Mouse (Mus musculus): ENCODE data around the gene Zfp207. TPM values are rescaled to one million over a fixed set of nuclear protein-coding genes. Genes with fewer than 3 reads are reported as not detected.

The Zfp207 gene
- total and polyA plus RNA-seq, 2 experiments from 2014 or later = 114 to 196 TPM

DNA sequence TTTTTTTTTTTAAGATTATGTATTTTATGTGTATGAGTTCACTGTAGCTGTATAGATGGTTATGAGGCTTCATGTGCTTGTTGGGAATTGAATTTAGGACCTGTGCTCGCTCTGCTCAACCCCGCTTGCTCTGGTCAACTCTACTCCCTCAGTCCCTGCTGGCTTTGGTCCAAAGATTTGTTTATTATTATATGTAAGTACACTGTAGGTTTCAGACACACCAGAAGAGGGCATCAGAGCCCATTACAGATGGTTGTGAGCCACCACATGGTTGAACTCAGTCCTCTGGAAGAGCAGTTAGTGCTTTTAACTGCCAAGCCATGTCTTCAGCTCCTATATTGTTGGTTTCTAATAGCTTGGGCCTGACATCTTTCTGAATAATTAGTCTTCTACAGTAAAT lies 66.8 kb downstream of the Zfp207 start:
- ATAC-seq (ENCODE audit: insufficient read depth, low read depth) = no peak
- H3K4me3 ChIP-seq (ENCODE audit: low read depth, low read length) = no peak overlapping the region
- H3K4me2 ChIP-seq (ENCODE audit: low read depth, low read length) = no peak overlapping the region
- H3K27me3 ChIP-seq (ENCODE audit: control insufficient read depth, insufficient read depth, low read length) = no peaks in the 10 kb centered on the region
- peaks cover 54% of the 10 kb centered on the region for H3K36me3 ChIP-seq (replicated peaks; ENCODE audit: control insufficient read depth, insufficient read depth, low read length)
- H3K9ac ChIP-seq (replicated peaks; ENCODE audit: low read depth, low read length) = no peak overlapping the region
- H3K9me3 ChIP-seq (replicated peaks; ENCODE audit: control insufficient read depth, low read length) = no peaks in the 10 kb centered on the region
- WGBS = 81% methylated on average over 2 of the region's 2 CpGs
- TF ChIP-seq CTCF (IDR thresholded peaks at IDR 0.05; ENCODE audit: low read depth) = no peak
- no peak for TF ChIP-seq EP300 (IDR thresholded peaks at IDR 0.05; ENCODE audit: low read depth)
- DNase-seq (ENCODE audit: low spot score) = no peak
- H3K4me1 ChIP-seq (ENCODE audit: control insufficient read depth, insufficient read depth) = no peaks in the 10 kb centered on the region
- no peak overlapping the region for H3K27ac ChIP-seq (ENCODE audit: low read depth)

DNA sequence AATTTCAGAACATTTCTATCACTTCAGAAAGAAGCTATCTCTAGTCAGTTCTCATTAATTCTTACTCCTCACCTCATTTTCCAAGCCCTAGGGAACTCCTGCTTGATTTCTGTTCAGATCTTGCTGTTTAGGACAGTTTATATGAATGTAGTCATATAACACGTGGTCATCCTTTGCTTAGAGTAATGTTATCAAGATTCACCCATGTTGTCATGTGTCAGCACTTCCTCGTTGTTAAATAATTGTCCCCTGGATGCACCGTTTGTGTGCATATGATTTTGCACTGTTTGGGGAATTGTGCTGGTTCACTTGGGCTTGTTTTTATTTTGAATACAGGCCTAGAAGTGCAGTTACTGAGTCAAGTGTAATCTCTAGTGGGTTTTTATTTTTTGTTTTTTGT lies 69.2 kb downstream of the Zfp207 start:
- no peak overlapping the region for H3K4me2 ChIP-seq (ENCODE audit: low read depth, low read length)
- no peaks in the 10 kb centered on the region for H3K9me3 ChIP-seq (replicated peaks; ENCODE audit: control insufficient read depth, low read length)
- no peak for DNase-seq (ENCODE audit: low spot score)
- H3K4me3 ChIP-seq (ENCODE audit: low read depth, low read length) = no peak overlapping the region
- H3K27ac ChIP-seq (ENCODE audit: low read depth) = no peak overlapping the region
- 75% methylated on average over 3 of the region's 3 CpGs for WGBS
- H3K4me1 ChIP-seq (ENCODE audit: control insufficient read depth, insufficient read depth) = no peaks in the 10 kb centered on the region
- no peak for ATAC-seq (ENCODE audit: insufficient read depth, low read depth)
- no peak for TF ChIP-seq CTCF (IDR thresholded peaks at IDR 0.05; ENCODE audit: low read depth)
- TF ChIP-seq EP300 (IDR thresholded peaks at IDR 0.05; ENCODE audit: low read depth) = no peak
- H3K36me3 ChIP-seq (replicated peaks; ENCODE audit: control insufficient read depth, insufficient read depth, low read length) = peaks cover 51% of the 10 kb centered on the region
- H3K9ac ChIP-seq (replicated peaks; ENCODE audit: low read depth, low read length) = no peak overlapping the region
- no peaks in the 10 kb centered on the region for H3K27me3 ChIP-seq (ENCODE audit: control insufficient read depth, insufficient read depth, low read length)

DNA sequence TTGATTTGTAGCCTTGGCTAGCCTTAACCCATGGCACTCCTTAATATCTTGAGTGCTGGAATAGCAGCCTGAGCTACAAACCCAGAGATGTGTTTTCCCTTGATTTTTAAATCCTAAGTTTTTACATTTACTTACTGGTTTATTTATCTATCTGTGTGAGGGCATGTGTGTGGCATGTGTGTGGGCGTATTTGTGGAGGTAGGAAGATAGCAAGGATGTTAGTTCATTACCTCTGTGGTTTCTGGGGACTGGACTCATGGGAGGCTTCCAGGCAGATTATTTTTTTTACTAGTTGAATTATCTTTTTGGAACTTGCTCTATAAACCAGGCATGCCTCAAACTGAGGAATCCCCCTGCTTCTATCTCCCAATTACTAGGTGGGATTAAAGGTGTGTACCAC lies 70.1 kb downstream of the Zfp207 start:
- no peaks in the 10 kb centered on the region for H3K9me3 ChIP-seq (replicated peaks; ENCODE audit: control insufficient read depth, low read length)
- H3K27me3 ChIP-seq (ENCODE audit: control insufficient read depth, insufficient read depth, low read length) = no peaks in the 10 kb centered on the region
- no peak overlapping the region for H3K9ac ChIP-seq (replicated peaks; ENCODE audit: low read depth, low read length)
- H3K27ac ChIP-seq (ENCODE audit: low read depth) = no peak overlapping the region
- DNase-seq (ENCODE audit: low spot score) = no peak
- H3K4me1 ChIP-seq (ENCODE audit: control insufficient read depth, insufficient read depth) = no peaks in the 10 kb centered on the region
- H3K4me3 ChIP-seq (ENCODE audit: low read depth, low read length) = no peak overlapping the region
- peaks cover 51% of the 10 kb centered on the region for H3K36me3 ChIP-seq (replicated peaks; ENCODE audit: control insufficient read depth, insufficient read depth, low read length)
- TF ChIP-seq CTCF (IDR thresholded peaks at IDR 0.05; ENCODE audit: low read depth) (no peak), EP300 (IDR thresholded peaks at IDR 0.05; ENCODE audit: low read depth) (no peak)
- ATAC-seq (ENCODE audit: insufficient read depth, low read depth) = no peak
- H3K4me2 ChIP-seq (ENCODE audit: low read depth, low read length) = no peak overlapping the region
- WGBS = 89% methylated on average over 1 of the region's 1 CpGs

Other genes with a start within 250 kb of the Zfp207 start
- 32.4 and 40.3 TPM in 2 replicates for gene Tefm, start 241.1 kb upstream of the Zfp207 start, total RNA-seq (2014; rRNA removed; ENCODE audit: low replicate concordance)
- gene Tefm, start 241.1 kb upstream of the Zfp207 start, polyA plus RNA-seq (2015; fragmentation: Nextera tagmentation; extraction: Ambion mirVana) = 37.6 and 39.9 TPM in 2 replicates
- 17.0 and 20.0 TPM in 2 replicates for gene Adap2, start 229.2 kb upstream of the Zfp207 start, total RNA-seq (2014; rRNA removed; ENCODE audit: low replicate concordance)
- gene Adap2, start 229.2 kb upstream of the Zfp207 start, polyA plus RNA-seq (2015; fragmentation: Nextera tagmentation; extraction: Ambion mirVana) = 2.1 and 3.0 TPM in 2 replicates
- 6.2 and 10.2 TPM in 2 replicates for gene Rnf135, start 199.4 kb upstream of the Zfp207 start, total RNA-seq (2014; rRNA removed; ENCODE audit: low replicate concordance)
- 11.7 and 12.9 TPM in 2 replicates for gene Rnf135, start 199.4 kb upstream of the Zfp207 start, polyA plus RNA-seq (2015; fragmentation: Nextera tagmentation; extraction: Ambion mirVana)
- gene Rhot1, start 174.3 kb upstream of the Zfp207 start, total RNA-seq (2014; rRNA removed; ENCODE audit: low replicate concordance) = 77.3 and 89.3 TPM in 2 replicates
- gene Rhot1, start 174.3 kb upstream of the Zfp207 start, polyA plus RNA-seq (2015; fragmentation: Nextera tagmentation; extraction: Ambion mirVana) = 48.8 and 53.8 TPM in 2 replicates
- 0.66 and 2.1 TPM in 2 replicates for gene Rhbdl3, start 82.4 kb upstream of the Zfp207 start, total RNA-seq (2014; rRNA removed; ENCODE audit: low replicate concordance)
- gene Rhbdl3, start 82.4 kb upstream of the Zfp207 start, polyA plus RNA-seq (2015; fragmentation: Nextera tagmentation; extraction: Ambion mirVana) = 0.38 and 0.75 TPM in 2 replicates
- 9.2 and 36.9 TPM in 2 replicates for gene 5730455P16Rik, start 5.2 kb upstream of the Zfp207 start, total RNA-seq (2014; rRNA removed; ENCODE audit: low replicate concordance)
- 20.2 and 20.3 TPM in 2 replicates for gene 5730455P16Rik, start 5.2 kb upstream of the Zfp207 start, polyA plus RNA-seq (2015; fragmentation: Nextera tagmentation; extraction: Ambion mirVana)
- 36.0 and 40.8 TPM in 2 replicates for gene Psmd11, start 45.3 kb downstream of the Zfp207 start, total RNA-seq (2014; rRNA removed; ENCODE audit: low replicate concordance)
- 184 and 187 TPM in 2 replicates for gene Psmd11, start 45.3 kb downstream of the Zfp207 start, polyA plus RNA-seq (2015; fragmentation: Nextera tagmentation; extraction: Ambion mirVana)
- 0.31 and 0.35 TPM in 2 replicates for gene Cdk5r1, start 93.7 kb downstream of the Zfp207 start, total RNA-seq (2014; rRNA removed; ENCODE audit: low replicate concordance)
- 0.26 and 0.33 TPM in 2 replicates for gene Cdk5r1, start 93.7 kb downstream of the Zfp207 start, polyA plus RNA-seq (2015; fragmentation: Nextera tagmentation; extraction: Ambion mirVana)